Mouse (Mus musculus) cerebral cortex, adult 2 months (tissue): ENCODE results near the gene C530008M17Rik.

Source experiments
- WGBS: fragments of 180-500 bp; shearing (Covaris S2); methylation state at CpG from one replicate; pipeline ENCODE4 v1.1.7; 2018; 5-methylcytosine and 5-hydroxymethylcytosine counted together

C530008M17Rik gene

DNA sequence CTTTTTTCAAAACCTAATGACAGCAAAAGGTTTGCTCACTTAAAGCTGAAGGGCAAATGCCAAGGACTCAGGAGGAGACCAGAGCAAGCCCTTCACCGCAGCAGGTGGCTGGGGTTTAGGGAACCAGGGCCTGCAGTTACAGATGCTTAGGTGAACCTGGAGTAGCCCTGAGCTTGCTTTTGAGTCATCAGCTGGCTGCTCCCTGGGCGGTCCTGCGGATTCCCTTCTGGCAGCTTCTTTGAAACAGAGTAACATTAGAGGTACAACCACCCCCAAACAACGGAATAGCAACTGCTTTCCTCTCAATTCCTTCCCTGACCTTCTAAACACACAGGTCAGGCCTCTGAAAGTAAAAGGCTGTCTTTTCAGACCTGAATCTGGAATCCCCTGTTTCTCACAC lies 116.5 kb downstream of the C530008M17Rik start:
- WGBS = 82% methylated on average over 4 of the region's 4 CpGs

DNA sequence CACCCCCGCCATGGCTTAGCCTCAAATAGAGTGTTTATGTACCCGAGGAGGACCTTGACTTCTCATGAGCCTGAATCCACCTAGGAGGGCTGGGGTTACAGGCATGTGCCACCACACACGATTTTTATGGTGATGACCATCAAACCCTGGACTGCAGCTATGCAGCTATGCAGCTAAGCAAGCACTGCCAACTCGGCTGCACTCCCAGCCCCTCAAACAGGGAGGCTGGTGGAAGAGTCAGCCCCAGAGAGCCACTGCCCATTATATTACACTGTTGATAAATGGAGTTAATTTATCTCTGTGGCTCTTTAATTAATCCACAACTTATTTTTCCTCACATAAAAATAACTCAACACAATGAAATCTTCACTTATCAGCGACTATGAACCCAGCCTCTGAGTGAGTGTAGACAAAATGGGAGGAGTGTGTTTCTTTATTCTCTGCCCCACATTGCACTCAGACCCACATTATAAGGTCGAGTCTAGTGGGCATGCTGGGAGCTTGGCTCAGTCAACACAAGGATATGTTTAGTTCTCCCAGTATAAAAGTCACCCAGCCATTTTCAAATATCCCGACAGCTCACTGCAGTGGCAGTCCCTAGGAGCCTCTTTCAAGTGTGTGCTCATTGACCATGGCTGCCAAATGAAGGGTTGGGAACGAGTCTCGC lies 117.3 kb downstream of the C530008M17Rik start:
- WGBS = 78% methylated on average over 9 of the region's 9 CpGs

DNA sequence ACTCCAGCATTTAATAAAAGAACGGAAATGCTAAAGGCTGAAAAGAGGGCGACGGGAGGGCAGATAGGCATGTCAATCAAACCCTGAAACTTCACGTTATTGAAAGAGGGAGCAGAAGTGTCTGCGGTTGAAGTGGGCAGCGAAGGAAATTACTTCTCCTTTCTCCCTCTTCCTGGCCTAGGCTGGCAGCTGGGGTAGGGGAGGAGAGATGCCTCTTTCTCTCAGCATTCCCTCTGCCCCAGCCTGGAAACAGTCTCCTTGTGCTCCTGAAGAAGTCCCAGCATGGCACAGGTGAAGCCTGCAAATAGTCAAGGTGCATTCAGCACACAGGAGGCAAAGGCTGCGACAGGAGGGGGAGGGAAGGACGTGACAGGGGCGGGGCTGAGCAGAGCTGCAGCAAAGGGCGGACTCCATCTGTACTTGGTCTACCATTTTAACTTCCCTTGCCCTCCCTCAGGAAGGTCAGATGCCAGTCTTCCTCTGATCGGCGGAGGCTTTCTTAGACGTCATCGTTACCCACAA lies 122.8 kb downstream of the C530008M17Rik start:
- 67% methylated on average over 14 of the region's 14 CpGs for WGBS

DNA sequence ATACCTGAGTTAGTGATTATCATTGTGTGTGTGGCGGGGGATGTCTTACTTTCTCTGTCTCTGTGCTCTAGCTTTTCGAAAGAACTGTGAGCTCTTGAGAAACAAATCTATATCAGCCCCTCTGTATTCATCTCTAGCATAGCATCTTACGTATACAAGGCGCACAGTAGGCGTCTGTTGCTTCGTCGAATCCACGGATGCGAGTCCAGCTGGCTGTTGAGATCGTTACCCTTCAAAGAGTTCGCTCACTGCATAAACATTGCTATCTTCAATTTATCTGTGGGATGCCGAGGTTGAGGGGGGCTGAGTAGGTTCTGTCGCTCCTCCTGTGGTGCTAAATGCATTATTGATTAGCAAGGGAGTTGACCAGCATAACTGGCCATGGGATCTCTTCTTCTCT lies 125.6 kb downstream of the C530008M17Rik start:
- 64% methylated on average over 13 of the region's 13 CpGs for WGBS

DNA sequence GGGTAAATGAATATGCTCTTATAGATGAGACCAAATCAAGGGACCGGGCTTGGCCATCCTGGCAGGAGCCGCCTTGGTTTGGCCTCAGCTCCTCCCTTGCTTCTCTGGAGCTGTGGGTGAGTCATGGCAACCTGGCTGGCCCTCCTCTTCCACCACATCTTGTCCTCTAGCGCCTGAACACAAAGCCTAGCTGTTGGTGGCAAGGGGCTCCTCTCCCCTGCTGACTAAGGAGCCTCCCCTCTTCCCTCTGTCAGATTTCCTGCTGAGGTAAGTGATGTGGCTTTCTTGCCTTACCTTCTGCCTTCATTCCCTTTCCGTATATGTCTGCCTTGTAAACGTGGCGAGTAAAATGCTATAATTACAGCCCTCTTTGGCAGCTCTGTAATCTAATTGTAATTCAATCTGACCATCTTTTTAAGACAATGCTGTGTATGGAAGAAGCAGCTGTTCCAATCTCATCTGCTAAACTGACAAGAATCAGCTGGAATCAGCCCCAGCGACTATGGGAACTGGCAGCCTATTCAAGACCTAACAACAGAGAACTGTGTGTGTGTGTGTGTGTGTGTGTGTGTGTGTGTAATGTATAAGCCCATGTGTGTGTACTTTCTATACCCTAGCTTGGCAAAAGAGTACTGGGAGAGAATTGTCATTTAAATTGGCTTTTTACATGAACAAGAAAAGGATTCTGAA lies 126.2 kb downstream of the C530008M17Rik start:
- WGBS = 32% methylated on average over 7 of the region's 7 CpGs

DNA sequence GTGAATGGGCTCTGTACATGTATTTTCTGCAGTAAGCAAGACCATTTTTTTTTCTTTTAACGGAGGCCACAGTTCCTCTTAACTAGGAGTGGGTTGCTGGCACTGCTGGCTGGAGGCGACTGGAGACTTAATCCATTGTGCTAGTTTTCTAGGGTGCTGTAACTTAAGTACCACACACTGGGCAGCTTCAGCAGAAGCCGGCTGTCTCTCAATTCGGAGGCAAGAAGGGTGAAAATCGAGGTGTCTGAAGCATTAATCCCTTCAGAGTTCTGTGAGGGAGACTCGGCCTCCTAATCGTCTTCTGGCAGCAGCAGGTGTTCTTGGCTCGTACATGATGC lies 126.8 kb downstream of the C530008M17Rik start:
- 46% methylated on average over 8 of the region's 8 CpGs for WGBS

DNA sequence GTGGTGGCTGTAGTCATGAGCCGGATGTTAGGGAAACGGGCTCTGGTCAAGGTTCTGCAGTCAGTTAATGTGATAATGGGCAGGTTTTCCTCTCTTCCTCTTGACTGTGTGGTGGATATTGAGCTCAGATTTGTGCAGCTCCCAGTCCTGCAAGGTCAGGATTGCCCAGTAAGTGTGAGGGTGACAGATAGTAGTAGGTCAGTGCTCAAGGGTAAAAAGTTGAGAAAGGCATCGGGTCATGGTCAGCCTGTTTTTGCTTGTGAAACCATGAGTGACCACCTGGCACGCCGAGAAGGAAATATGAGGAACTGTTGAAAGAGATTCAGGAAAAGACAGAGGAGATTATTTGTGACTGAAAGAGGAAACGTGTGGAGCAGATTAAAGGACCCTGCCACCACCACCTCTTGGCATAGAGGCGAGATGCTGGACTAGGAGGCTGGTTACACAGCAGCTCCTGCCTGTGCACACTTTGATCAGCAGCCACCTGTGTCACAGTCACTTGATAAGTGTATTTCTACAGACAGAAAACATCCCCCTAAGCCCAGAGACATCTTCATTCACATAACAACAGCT lies 127.9 kb downstream of the C530008M17Rik start:
- 85% methylated on average over 7 of the region's 7 CpGs for WGBS

DNA sequence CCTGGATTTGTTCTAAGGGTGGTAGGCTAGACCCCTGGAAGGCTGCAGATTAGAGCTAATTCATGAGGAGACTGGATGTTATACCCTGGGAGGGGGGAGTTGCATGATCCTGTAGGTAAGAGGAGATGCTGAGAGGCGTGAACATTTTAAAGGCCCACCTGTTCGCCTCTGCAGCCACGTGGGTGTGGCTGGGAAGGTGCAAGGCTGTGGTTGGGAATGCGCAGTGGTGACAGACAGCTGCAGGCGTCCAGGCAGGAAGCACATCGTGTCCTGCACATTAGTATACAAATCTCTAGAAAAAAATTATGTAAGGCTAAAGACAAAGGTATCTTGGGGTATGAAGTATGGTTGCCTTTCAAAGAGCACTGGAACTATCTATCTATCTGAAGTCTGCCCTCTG lies 128.7 kb downstream of the C530008M17Rik start:
- WGBS = 90% methylated on average over 6 of the region's 6 CpGs

DNA sequence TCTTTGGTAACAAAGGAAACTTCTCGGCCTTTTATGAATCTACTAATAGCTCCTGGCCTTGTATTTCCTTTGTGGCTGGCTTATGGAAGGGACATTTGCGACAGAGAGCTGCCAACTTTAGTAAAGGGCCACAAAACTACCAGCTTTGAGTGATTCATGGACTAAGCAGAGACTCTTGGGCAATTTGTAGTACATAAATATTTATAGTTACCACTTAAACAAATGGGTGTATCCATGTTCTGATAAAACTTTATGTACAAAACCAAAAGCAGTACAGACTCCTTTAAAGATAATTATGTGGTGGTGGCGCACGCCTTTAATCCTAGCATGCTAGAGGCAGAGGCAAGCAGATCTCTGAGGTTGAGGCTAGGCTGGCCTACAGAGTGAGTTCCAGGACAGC lies 133.6 kb downstream of the C530008M17Rik start:
- 95% methylated on average over 4 of the region's 4 CpGs for WGBS

DNA sequence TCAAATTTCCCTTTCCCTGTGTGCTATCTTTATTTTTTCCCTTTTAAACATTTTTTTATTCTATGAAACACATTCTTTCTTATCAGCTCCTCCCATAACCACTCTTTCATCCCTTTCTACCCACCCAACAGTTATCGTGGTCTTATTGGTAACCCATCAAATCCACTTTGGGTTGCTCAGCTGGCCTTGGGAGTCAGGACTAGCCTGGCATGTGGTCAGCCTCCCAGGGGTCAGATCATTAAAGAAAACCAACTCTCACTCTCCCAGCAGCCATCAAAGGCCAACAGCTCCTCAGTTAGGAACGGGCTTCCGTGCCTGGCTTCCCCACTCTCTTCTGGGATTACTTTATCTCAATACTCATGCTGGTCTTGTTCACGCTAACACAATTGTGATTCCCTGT lies 135.0 kb downstream of the C530008M17Rik start:
- 87% methylated on average over 4 of the region's 4 CpGs for WGBS

DNA sequence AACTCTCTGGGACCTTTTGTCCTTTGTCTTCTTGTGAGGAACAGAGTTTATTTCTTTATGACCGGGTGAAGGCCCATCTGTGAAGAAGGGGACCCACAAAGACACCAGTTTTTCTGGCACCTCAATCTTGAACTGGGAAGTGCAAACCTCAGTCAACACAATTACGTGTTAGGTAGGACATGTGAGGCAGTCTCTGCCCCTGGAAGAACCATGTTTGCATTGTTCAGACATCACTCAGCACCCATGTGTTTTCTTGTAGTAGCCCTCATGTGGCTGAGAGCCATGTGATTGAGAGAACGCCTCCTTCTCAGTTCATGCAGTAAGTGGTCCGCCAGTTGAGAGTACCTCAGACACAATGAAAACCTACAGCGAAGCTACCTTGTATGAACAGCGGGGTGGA lies 136.4 kb downstream of the C530008M17Rik start:
- WGBS = 93% methylated on average over 6 of the region's 6 CpGs

DNA sequence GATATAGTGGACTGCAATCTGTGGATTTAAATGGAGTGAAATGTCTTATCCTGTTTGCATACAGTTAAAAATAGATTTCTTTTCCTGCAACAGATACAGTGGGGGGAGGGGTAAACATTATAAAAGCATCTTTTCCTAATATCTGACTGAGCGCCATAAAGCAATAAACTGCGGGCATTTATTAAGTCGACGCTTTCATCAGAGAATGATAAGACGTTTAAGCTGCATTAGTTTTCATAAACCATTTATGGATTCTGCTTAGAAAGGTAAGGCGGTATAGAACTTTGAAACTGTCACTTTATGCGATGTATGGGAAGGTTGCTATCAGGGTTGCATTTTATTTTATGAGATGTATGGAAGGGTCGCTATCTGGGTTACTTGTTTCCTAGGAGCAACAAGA lies 141.7 kb downstream of the C530008M17Rik start:
- WGBS = 94% methylated on average over 8 of the region's 8 CpGs

DNA sequence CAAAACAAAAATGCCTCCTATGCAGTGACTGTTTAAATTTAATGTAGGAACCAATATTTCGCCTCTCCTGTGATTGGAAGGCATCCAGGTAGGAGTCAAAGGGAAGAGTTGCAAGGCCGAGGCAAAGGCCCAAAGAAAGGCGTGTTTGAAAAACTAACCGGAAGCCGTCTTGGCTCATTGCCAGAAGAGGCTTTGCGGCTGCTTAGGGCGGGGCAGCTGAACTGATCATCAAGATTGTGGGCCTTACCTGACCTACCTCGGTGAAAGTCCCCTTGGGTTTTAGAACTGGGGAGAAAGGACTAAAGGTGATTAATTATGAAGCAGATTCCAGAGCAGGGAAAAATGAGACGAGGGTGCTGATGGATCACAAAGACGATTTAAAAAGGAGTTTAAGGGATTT lies 143.2 kb downstream of the C530008M17Rik start:
- WGBS = 59% methylated on average over 10 of the region's 10 CpGs

DNA sequence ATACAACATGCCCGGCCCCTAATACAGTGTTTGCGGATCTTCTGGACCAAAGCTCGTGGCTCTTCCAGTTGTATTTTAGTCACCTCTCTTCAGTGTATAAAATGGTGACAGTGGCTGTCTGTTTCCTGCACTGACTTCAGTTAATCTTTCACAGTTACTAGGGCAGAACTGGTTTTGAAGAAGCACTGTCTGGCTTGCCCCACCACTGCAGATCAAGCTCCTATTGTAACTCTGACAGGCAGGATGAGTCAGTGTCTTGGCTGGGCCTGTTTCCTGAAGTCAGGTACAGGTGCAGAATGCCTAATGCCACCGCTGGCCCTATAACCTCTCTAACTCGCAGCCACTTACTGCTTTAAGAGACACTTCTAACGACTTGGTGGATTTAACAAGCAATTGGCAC lies 152.7 kb downstream of the C530008M17Rik start:
- WGBS = 91% methylated on average over 6 of the region's 6 CpGs

DNA sequence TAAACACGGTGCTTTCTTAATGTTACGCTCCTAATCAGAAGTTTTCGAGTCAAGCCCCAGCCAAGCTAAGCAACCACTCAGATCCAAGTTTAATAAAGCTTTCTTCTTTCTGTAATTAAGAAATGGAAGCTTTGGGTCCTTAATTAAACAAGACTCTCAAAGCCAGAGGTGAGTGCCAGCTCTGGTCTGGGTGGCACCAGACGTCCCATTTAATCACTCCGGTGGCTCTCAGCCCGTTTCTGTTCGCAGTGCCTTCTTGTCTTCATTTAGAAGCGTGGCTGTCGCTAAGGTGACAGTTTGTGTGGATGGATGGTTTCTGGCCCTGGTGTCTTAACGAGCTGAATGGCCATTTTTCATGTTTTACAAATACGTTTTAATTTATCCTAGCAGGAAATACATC lies 158.7 kb downstream of the C530008M17Rik start:
- WGBS = 61% methylated on average over 11 of the region's 11 CpGs

DNA sequence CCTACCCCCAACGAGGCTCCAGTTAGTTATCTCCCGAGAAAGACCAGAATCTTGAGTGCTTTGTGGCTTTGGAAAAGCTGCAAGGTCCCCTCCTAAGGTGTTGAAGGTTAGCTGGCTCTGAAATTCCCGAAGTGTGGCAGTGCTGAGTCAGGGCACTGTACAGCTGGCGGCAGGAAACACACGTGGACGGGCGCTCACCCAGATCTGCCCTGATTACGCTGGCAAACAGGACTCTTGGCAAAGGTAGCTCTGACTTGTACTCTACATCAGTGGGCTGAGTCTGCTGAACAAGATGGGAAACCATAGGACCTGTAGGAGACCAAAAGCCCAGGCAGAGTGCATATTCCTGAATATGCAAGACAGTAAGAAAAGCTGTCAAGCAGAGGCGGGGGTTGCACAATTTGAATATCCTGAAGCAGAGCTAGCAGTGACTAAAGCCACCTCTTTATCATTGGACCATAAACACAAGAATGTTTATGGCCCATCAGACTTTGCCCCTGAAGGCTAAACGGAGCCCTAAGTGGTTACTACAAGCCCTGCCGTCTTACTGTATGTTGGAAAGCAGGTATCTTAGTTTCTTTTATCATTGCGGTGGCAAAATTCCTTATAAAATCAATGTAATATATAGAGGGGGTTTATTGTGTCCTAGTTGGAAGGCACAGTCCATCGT lies 159.6 kb downstream of the C530008M17Rik start:
- 51% methylated on average over 13 of the region's 13 CpGs for WGBS

DNA sequence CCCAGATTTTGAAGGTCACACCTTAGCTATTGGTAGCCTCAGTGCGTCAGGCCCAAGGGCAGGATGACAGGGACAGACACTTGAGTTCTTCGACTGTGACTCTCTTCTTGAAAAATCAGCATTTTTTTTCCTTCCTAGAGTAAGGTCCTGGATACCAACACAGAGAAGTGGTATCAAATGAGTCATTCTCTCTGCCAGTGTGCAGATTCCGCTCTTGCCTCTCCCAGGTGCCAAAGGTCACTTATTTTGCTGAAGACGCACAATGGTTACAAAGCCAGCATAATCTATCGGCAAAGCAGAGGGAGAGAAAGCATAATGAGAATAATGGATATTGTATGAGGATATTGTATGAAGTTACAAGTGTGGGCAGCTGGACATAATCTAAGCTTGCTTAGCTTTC lies 160.4 kb downstream of the C530008M17Rik start:
- WGBS = 91% methylated on average over 5 of the region's 5 CpGs

DNA sequence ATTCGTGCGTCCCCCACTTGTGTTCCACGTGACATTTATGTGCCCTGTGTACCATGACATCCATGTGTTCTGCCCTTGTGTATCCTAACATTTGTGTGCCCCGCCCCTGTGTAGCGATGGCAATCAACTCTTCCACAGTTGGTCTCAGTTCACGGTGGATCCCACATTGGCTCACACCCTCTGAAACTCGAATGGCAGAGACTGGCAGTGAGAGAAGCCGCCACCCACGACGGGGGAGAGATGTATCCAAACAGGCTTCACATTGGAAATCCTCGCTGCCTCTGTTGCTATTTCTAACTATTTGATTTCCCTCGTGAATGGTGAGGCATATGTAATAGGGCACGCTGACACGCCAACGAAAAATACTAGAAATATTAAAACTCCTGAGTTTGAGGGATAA lies 161.4 kb downstream of the C530008M17Rik start:
- 60% methylated on average over 15 of the region's 15 CpGs for WGBS

DNA sequence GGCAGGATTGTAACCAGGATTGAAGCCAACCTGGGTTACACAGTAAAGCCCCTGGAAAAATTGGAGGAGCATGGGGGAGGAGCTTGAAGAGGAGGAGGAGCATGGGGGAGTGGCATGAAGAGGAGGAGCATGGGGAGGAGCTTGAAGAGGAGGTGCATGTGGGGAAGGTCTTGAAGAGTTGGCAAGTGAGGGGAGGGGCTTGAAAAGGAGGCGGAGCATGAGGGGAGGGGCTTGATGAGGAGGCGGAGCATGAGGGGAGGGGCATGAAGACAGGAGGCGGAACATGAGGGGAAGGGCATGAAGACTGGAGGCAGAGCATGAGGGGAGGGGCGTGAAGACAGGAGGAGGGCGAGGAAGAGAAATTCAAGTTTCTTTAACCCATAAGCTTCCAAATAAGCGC lies 162.5 kb downstream of the C530008M17Rik start:
- WGBS = 90% methylated on average over 6 of the region's 6 CpGs

DNA sequence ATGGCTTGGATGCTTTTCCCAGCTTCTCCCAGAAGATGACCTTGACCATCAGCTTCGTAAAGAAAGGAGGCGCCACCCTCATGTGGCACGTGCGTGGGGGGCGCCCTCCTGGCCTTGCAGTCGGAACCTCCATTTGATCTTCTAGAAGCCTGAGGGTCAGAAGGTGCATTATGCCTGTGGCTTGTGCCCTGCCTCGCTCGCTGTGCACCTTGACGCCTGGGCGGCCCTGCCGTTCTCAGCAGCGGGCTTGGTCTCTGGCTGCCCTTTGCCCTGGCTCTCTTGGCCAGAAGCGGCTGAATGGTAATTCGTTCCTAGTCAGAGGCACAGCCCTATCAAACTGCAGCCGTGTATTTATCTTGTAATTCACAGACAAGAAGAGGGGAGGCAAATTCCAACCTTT lies 165.8 kb downstream of the C530008M17Rik start:
- WGBS = 93% methylated on average over 15 of the region's 15 CpGs

DNA sequence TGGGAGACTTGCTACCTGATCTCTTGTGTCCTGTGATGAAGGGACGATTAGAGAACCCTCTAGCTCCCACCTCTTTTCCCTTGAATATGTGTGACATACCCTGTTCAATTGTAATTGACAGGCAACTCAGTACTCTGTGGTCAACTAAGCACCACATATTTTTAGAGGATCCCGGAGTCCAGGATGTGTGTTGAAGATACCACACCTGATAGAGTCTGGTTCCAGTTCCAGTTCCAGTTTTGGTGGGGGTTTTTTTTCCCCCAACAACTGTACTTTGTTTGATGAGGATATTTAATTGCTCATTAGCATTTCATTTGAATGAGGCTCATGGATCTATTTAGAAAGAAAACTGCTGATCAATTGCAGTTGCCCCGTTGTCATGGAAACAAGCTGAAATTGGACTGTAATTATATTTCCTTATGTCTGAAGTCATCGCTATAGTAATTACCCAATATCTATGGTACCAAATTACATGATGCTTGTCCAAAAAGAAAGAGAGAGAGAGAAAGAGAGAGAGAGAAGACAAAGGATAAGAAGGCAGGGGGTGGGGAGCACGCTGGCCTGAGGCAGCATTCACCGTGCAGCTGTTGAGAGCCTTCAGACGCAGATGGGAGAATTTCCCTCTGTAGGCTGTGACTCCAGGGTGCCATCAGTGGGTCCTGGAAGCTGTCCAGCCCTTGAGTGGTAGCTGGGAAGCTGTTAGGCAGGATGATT lies 172.4 kb downstream of the C530008M17Rik start:
- 44% methylated on average over 7 of the region's 7 CpGs for WGBS
